Mouse (Mus musculus): Measurements from ENCODE around the gene Abhd2.

Abhd2 gene

GRCm38 (mm10) chr7:79328769-79329168, 55.8 kb downstream of the Abhd2 start:
- no peak for DNase-seq (ENCODE audit: low spot score)

- no peak for DNase-seq (ENCODE audit: low spot score)
Measured at GRCm38 (mm10) chr7:79331197-79331596, 58.2 kb downstream of the Abhd2 start.

GRCm38 (mm10) chr7:79333419-79333818, 60.4 kb downstream of the Abhd2 start:
- no peak for DNase-seq (ENCODE audit: low spot score)

- no peak for DNase-seq (ENCODE audit: low spot score)
Measured at GRCm38 (mm10) chr7:79336362-79336910, 63.4 kb downstream of the Abhd2 start.

GRCm38 (mm10) chr7:79345902-79346301, 72.9 kb downstream of the Abhd2 start:
- peak; percentile 46 for DNase-seq (ENCODE audit: low spot score)

GRCm38 (mm10) chr7:79346555-79347075, 73.6 kb downstream of the Abhd2 start:
- DNase-seq (ENCODE audit: low spot score) = no peak

- DNase-seq (ENCODE audit: low spot score) = no peak
Measured at GRCm38 (mm10) chr7:79347108-79347813, 74.3 kb downstream of the Abhd2 start.

GRCm38 (mm10) chr7:79348816-79349215, 75.8 kb downstream of the Abhd2 start:
- DNase-seq (ENCODE audit: low spot score) = no peak

- peak; percentile 56 for DNase-seq (ENCODE audit: low spot score)
Measured at GRCm38 (mm10) chr7:79349738-79350386, 76.9 kb downstream of the Abhd2 start.

- DNase-seq (ENCODE audit: low spot score) = no peak
Measured at GRCm38 (mm10) chr7:79358350-79359182, 85.6 kb downstream of the Abhd2 start.

GRCm38 (mm10) chr7:79359183-79359435, 86.1 kb downstream of the Abhd2 start:
- DNase-seq (ENCODE audit: low spot score) = no peak

GRCm38 (mm10) chr7:79360056-79360455, 87.1 kb downstream of the Abhd2 start:
- DNase-seq (ENCODE audit: low spot score) = no peak

GRCm38 (mm10) chr7:79362208-79362607, 89.2 kb downstream of the Abhd2 start:
- DNase-seq (ENCODE audit: low spot score) = no peak

- DNase-seq (ENCODE audit: low spot score) = no peak
Measured at GRCm38 (mm10) chr7:79362830-79363229, 89.8 kb downstream of the Abhd2 start.

GRCm38 (mm10) chr7:79363370-79364043, 90.5 kb downstream of the Abhd2 start:
- peak; percentile 84 for DNase-seq (ENCODE audit: low spot score)

- no peak for DNase-seq (ENCODE audit: low spot score)
Measured at GRCm38 (mm10) chr7:79368664-79369063, 95.7 kb downstream of the Abhd2 start.

- no peak for DNase-seq (ENCODE audit: low spot score)
Measured at GRCm38 (mm10) chr7:79369416-79369815, 96.4 kb downstream of the Abhd2 start.

- DNase-seq (ENCODE audit: low spot score) = peak; percentile 72
Measured at GRCm38 (mm10) chr7:79371321-79371879, 98.4 kb downstream of the Abhd2 start.

- no peak for DNase-seq (ENCODE audit: low spot score)
Measured at GRCm38 (mm10) chr7:79374017-79374416, 101.0 kb downstream of the Abhd2 start.

- DNase-seq (ENCODE audit: low spot score) = no peak
Measured at GRCm38 (mm10) chr7:79375594-79375993, 102.6 kb downstream of the Abhd2 start.

GRCm38 (mm10) chr7:79376516-79377275, 103.7 kb downstream of the Abhd2 start:
- no peak for DNase-seq (ENCODE audit: low spot score)

All from T-cell, adult 2 months (primary cell).